Mouse (Mus musculus) myocyte (in vitro differentiated cells): ENCODE measurements at regions not wholly inside any gene's neighbourhood (a gene's known extent, or its start where the extent isn't known, plus 50 kb on each side); places are given as distances from the start of the nearest gene placed in this dataset.

Source experiments
- CEBPB ChIP-seq: IDR thresholded peaks from 2 replicates; pipeline ENCODE4 v1.6.1; 2011; ENCODE audit warnings: mild to moderate bottlenecking, moderate library complexity; ENCODE audit not compliant: poor library complexity, insufficient read depth, severe bottlenecking
- MAX ChIP-seq: IDR thresholded peaks from one replicate; pipeline ENCODE4 v1.6.1; 2011; ENCODE audit warnings: low read depth, mild to moderate bottlenecking, control low read depth
- POLR2A ChIP-seq: IDR thresholded peaks from one replicate; pipeline ENCODE4 v1.6.1; 2011; ENCODE audit warnings: low read depth, mild to moderate bottlenecking, control low read depth, moderate library complexity; ENCODE audit not compliant: insufficient read length
- USF1 ChIP-seq: IDR thresholded peaks from one replicate; pipeline ENCODE4 v1.6.1; 2011; ENCODE audit warnings: low read depth, mild to moderate bottlenecking, control low read depth, moderate library complexity

DNA sequence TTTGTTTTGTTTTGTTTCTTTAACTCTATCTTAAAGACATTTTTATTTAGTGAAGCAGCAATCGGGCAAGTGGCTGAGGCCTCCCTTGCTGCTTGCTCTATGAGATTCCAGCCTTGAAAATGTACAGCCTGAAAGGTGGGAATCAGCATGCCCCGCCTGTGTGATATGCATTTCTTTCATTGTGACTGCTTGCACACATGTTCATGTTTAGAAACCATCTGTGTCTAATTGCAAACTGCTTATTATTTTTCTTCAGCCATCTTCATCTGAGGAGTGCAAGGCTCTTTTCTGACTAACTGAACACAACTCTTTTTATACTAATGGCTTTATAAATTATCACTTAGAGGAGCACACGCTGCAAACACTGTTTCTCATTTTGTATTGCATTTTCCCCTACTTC is 449.0 kb upstream of the Sptlc3 start:
- TF ChIP-seq POLR2A (no peak), USF1 (no peak), MAX (no peak), CEBPB (no peak)
